In genomic region chr7:16244067-16244466, GRCm38 (mm10) we compare ENCODE assay signal across 12 mouse cellular contexts. TPM values are rescaled to one million over a fixed set of nuclear protein-coding genes. Genes with fewer than 3 reads are reported as not detected.
DNase-seq lines count a peak whose midpoint lies in the region; ATAC-seq and TF ChIP-seq lines count a peak whose summit lies in the region.
"Had no signal": no experiment of that assay in that cellular context is flagged by ENCODE, and none has a peak within 500 bp of the region (broad histone marks: within the 10 kb centered on the region; RNA-seq: fewer than 3 reads in every experiment).

TSS of gene C5ar2 (minus strand) at chr7:16244154.

- ATAC-seq in liver, embryonic 16.5 days (ENCODE audit: low read depth), result peak; percentile 60
- ATAC-seq in monocyte, adult 5-6 weeks (replicated peaks; ENCODE audit: insufficient number of reproducible peaks, low FRiP score, low TSS enrichment, poor library complexity, severe bottlenecking), result peak; percentile 69
- no peak for ATAC-seq in intestine, embryonic 16.5 days
- ATAC-seq: forebrain, embryonic 13.5 days had no signal

- 46% methylated on average over 5 of the region's 5 CpGs for WGBS in liver, embryonic 16.5 days (ENCODE audit: insufficient replicate concordance)
- WGBS in intestine, embryonic 16.5 days, result 59% methylated on average over 5 of the region's 5 CpGs

- no peaks in the 10 kb centered on the region for H3K9me3 ChIP-seq in liver, embryonic 16.5 days (replicated peaks; ENCODE audit: control insufficient read depth, low read length)
- no peaks in the 10 kb centered on the region for H3K9me3 ChIP-seq in intestine, embryonic 16.5 days (ENCODE audit: control insufficient read depth, low read length)
- H3K9me3 ChIP-seq: forebrain, embryonic 13.5 days had no signal

- H3K4me2 ChIP-seq in liver, embryonic 16.5 days (ENCODE audit: low read depth, low read length), result no peak within 1 kb of the TSS
- no peak within 1 kb of the TSS for H3K4me2 ChIP-seq in intestine, embryonic 16.5 days (ENCODE audit: low read depth, low read length)
- H3K4me2 ChIP-seq: forebrain, embryonic 13.5 days; hindbrain, embryonic 14.5 days; lung, embryonic 14.5 days had no signal

- no peak within 1 kb of the TSS for H3K9ac ChIP-seq in liver, embryonic 16.5 days (ENCODE audit: low read depth, low read length)
- H3K9ac ChIP-seq in intestine, embryonic 16.5 days (ENCODE audit: low read depth, low read length), result no peak within 1 kb of the TSS
- H3K9ac ChIP-seq: forebrain, embryonic 13.5 days; hindbrain, embryonic 14.5 days; lung, embryonic 14.5 days had no signal

- no peak for TF ChIP-seq CTCF in cortical plate, adult 2 months (IDR thresholded peaks at IDR 0.05; ENCODE audit: extremely low read depth, insufficient read depth, low read length)

- H3K27me3 ChIP-seq in liver, embryonic 16.5 days (ENCODE audit: control insufficient read depth, insufficient read depth, low read depth, low read length), result no peaks in the 10 kb centered on the region
- no peaks in the 10 kb centered on the region for H3K27me3 ChIP-seq in intestine, embryonic 16.5 days (replicated peaks; ENCODE audit: control insufficient read depth, insufficient read depth, low read length)
- H3K27me3 ChIP-seq: forebrain, embryonic 13.5 days had no signal

- H3K4me1 ChIP-seq in cortical plate, adult 2 months (ENCODE audit: control insufficient read depth, insufficient read depth, low read length), result no peaks in the 10 kb centered on the region
- H3K4me1 ChIP-seq in liver, embryonic 16.5 days (ENCODE audit: control insufficient read depth, low read depth, low read length), result peaks cover 42% of the 10 kb centered on the region
- H3K4me1 ChIP-seq in intestine, embryonic 16.5 days (ENCODE audit: control insufficient read depth, insufficient read depth, low read length), result no peaks in the 10 kb centered on the region
- H3K4me1 ChIP-seq: forebrain, embryonic 13.5 days had no signal

- TF ChIP-seq POLR2A in cortical plate, adult 2 months (IDR thresholded peaks at IDR 0.05; ENCODE audit: extremely low read depth, insufficient read depth, low read length), result no peak

- peak; percentile 33 for DNase-seq in layer of hippocampus, adult 11-12 months (ENCODE audit: low spot score)
- no peak for DNase-seq in layer of hippocampus, adult 9-10 months (ENCODE audit: low spot score)
- no peak for DNase-seq in ovary, postnatal 36 days (ENCODE audit: low spot score)
- DNase-seq: embryo, embryonic 11 days; lung, embryonic 14.5 days; thymus, postnatal 36 days had no signal

- no peaks in the 10 kb centered on the region for H3K36me3 ChIP-seq in liver, embryonic 16.5 days (ENCODE audit: control insufficient read depth, insufficient read depth)
- no peaks in the 10 kb centered on the region for H3K36me3 ChIP-seq in intestine, embryonic 16.5 days (ENCODE audit: control insufficient read depth, insufficient read depth, low read length)

- 0 out of 2 replicates have a peak within 1 kb of the TSS, but pooled peaks have one; percentile 40 for H3K27ac ChIP-seq in cortical plate, adult 2 months (ENCODE audit: insufficient read depth, low read length)
- H3K27ac ChIP-seq in liver, embryonic 16.5 days (ENCODE audit: low read length), result peak within 1 kb of the TSS; percentile 79
- no peak within 1 kb of the TSS for H3K27ac ChIP-seq in intestine, embryonic 16.5 days (ENCODE audit: low read length)
- H3K27ac ChIP-seq: forebrain, embryonic 13.5 days; hindbrain, embryonic 14.5 days had no signal

- H3K4me3 ChIP-seq in cortical plate, adult 2 months (ENCODE audit: insufficient read depth, low read length), result no peak within 1 kb of the TSS
- H3K4me3 ChIP-seq in liver, embryonic 16.5 days (ENCODE audit: low read depth, low read length), result no peak within 1 kb of the TSS
- H3K4me3 ChIP-seq in intestine, embryonic 16.5 days (ENCODE audit: low read length), result no peak within 1 kb of the TSS
- H3K4me3 ChIP-seq: forebrain, embryonic 13.5 days had no signal

RNA-seq across cellular contexts. Expression of gene C5ar2, which starts in this region (rescaled TPM):
- 0.48 and 0.57 TPM in 2 replicates for polyA plus RNA-seq in cortical plate, adult 2 months (2012; rRNA removed)
- polyA plus RNA-seq in liver, embryonic 16.5 days (2015; fragmentation: Nextera tagmentation; extraction: Ambion mirVana), result 0.98 and 1.0 TPM in 2 replicates
- 2.9 to 8.0 TPM (median 7.0 TPM) in 3 replicates for total RNA-seq in monocyte, adult 5-6 weeks (2017)
- polyA plus RNA-seq in intestine, embryonic 16.5 days (2015; fragmentation: Nextera tagmentation; extraction: Ambion mirVana), result 0.15 and 0.18 TPM in 2 replicates
- polyA plus RNA-seq: hindbrain, embryonic 14.5 days had no signal
